Mouse (Mus musculus): ENCODE measurements around the gene Chil4.

Chil4 gene

DNA sequence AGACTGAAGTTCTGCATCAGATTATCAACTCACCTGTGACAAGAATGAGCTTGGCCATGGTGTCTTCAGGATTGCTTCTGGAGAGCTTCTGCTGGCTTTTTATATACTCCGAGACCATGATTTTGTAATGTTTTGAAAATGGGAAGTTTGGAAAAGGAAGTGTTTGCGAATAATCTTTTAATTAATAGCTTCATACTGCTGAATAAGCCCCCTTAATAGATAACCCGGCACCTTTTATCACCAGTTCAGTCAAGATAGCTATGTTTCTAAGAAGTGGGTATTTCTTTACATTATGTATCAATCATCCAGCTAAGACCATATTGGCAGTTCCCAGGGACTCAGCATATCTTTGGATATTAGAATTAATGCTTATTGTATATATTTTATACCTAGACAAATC is 51.8 kb downstream of the Chil4 start, which contains the start of gene Chil3:
Chil3 (minus strand) TSS at position 101 of the 400 bp plus-strand sequence.
- DNase-seq (ENCODE audit: low spot score) = no peak

DNA sequence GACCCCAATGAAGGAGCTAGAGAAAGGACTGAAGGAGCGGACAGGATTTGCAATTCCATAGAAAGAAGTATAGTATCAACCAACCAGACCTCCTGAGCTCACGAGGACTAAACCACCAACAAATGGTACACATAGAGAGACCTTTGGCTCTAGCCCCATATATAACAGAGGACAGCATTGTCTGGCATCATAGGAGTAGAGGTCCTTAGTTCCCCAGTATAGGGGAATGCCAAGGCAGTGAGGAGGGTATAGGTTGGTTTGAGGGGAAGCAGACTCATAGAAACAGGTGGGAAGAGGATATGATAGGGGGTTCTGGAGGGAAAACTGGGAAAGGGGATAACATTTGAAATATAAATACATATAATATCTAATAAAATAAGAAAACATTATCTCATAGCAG is 64.9 kb downstream of the Chil4 start:
- DNase-seq (ENCODE audit: low spot score) = no peak

Data from retina, embryonic 14.5 days (tissue).